In genomic region chr9:50604338-50604737, GRCm38 (mm10) we compare ENCODE assay signal across 9 mouse cellular contexts. TPM values are rescaled to one million over a fixed set of nuclear protein-coding genes. Genes with fewer than 3 reads are reported as not detected.
DNase-seq lines count a peak whose midpoint lies in the region; ATAC-seq and TF ChIP-seq lines count a peak whose summit lies in the region.
"Had no signal": no experiment of that assay in that cellular context is flagged by ENCODE, and none has a peak within 500 bp of the region (broad histone marks: within the 10 kb centered on the region; RNA-seq: fewer than 3 reads in every experiment).

No protein-coding gene starts in this region.

- peak overlapping the region; percentile 89; the same call in 1 of the 2 replicates for H3K27ac ChIP-seq in kidney, embryonic 14.5 days (ENCODE audit: low read depth, low read length)
- H3K27ac ChIP-seq in bone marrow, adult 2 months (ENCODE audit: control insufficient read depth, insufficient read depth, low read depth, low read length, poor library complexity): peak overlapping the region; percentile 85
- peak overlapping the region; percentile 87 for H3K27ac ChIP-seq in hindbrain, postnatal 0 days
- H3K27ac ChIP-seq in midbrain, embryonic 16.5 days (ENCODE audit: low read length): peak overlapping the region; percentile 85

- H3K27me3 ChIP-seq in kidney, embryonic 14.5 days (ENCODE audit: control insufficient read depth, insufficient read depth, low read length): no peaks in the 10 kb centered on the region
- no peaks in the 10 kb centered on the region for H3K27me3 ChIP-seq in hindbrain, postnatal 0 days (ENCODE audit: insufficient read depth, low read length)
- H3K27me3 ChIP-seq in midbrain, embryonic 16.5 days (ENCODE audit: control insufficient read depth, insufficient read depth, low read depth, low read length): no peaks in the 10 kb centered on the region

- DNase-seq in kidney, adult 18-20 months: no peak
- DNase-seq in hindbrain, postnatal 0 days (ENCODE audit: low spot score): peak; percentile 16
- no peak for DNase-seq in cerebellum, adult 9-10 months

- ATAC-seq in kidney, embryonic 14.5 days (ENCODE audit: low FRiP score, low TSS enrichment): no peak; the same call in 1 of the 2 replicates
- no peak for ATAC-seq in hindbrain, postnatal 0 days
- ATAC-seq in midbrain, embryonic 16.5 days: no peak
- ATAC-seq in granulocyte monocyte progenitor cell, adult 5-6 weeks (replicated peaks; ENCODE audit: poor library complexity, severe bottlenecking): no peak
- no peak for ATAC-seq in monocyte, adult 5-6 weeks (replicated peaks; ENCODE audit: insufficient number of reproducible peaks, low FRiP score, low TSS enrichment, poor library complexity, severe bottlenecking)

- 1% methylated on average over 6 of the region's 6 CpGs for WGBS in kidney, embryonic 14.5 days
- 3% methylated on average over 6 of the region's 6 CpGs for WGBS in bone marrow, adult 2 months
- WGBS in hindbrain, postnatal 0 days: 5% methylated on average over 6 of the region's 6 CpGs
- 6% methylated on average over 6 of the region's 6 CpGs for WGBS in midbrain, embryonic 16.5 days

- no peak for TF ChIP-seq POLR2A in bone marrow, adult 2 months (IDR thresholded peaks at IDR 0.05; ENCODE audit: borderline replicate concordance, control insufficient read depth, low read depth, low read length)

- no peak for TF ChIP-seq CTCF in bone marrow, adult 2 months (IDR thresholded peaks at IDR 0.05; ENCODE audit: control insufficient read depth, insufficient read depth, low read length)
- TF ChIP-seq CTCF in hindbrain, postnatal 0 days (IDR thresholded peaks at IDR 0.05; ENCODE audit: low read depth): no peak

- H3K9me3 ChIP-seq in kidney, embryonic 14.5 days (ENCODE audit: control insufficient read depth, low read length): no peaks in the 10 kb centered on the region
- no peaks in the 10 kb centered on the region for H3K9me3 ChIP-seq in hindbrain, postnatal 0 days (ENCODE audit: low read length)
- H3K9me3 ChIP-seq in midbrain, embryonic 16.5 days (replicated peaks; ENCODE audit: control insufficient read depth, low read length, poor library complexity, severe bottlenecking): no peaks in the 10 kb centered on the region

- peak overlapping the region; percentile 77 for H3K4me2 ChIP-seq in kidney, embryonic 14.5 days (replicated peaks; ENCODE audit: low read depth, low read length)
- peak overlapping the region; percentile 86 for H3K4me2 ChIP-seq in hindbrain, postnatal 0 days (ENCODE audit: low read depth, low read length)
- peak overlapping the region; percentile 94 for H3K4me2 ChIP-seq in midbrain, embryonic 16.5 days (ENCODE audit: low read length)

- peak overlapping the region; percentile 86 for H3K9ac ChIP-seq in kidney, embryonic 14.5 days (ENCODE audit: low read depth, low read length)
- H3K9ac ChIP-seq in hindbrain, postnatal 0 days (replicated peaks; ENCODE audit: low read length): peak overlapping the region; percentile 86
- H3K9ac ChIP-seq in midbrain, embryonic 16.5 days (ENCODE audit: low read depth, low read length): peak overlapping the region; percentile 89

- H3K4me3 ChIP-seq in kidney, embryonic 14.5 days (ENCODE audit: low read length): peak overlapping the region; percentile 81
- H3K4me3 ChIP-seq in bone marrow, adult 2 months (replicated peaks; ENCODE audit: control insufficient read depth, low read depth, low read length): peak overlapping the region; percentile 94
- peak overlapping the region; percentile 90 for H3K4me3 ChIP-seq in hindbrain, postnatal 0 days (ENCODE audit: low read length)
- H3K4me3 ChIP-seq in midbrain, embryonic 16.5 days (ENCODE audit: low read depth, low read length): peak overlapping the region; percentile 76

- peaks cover 46% of the 10 kb centered on the region for H3K36me3 ChIP-seq in kidney, embryonic 14.5 days (ENCODE audit: control insufficient read depth, insufficient read depth, low read length)
- peaks cover 17% of the 10 kb centered on the region for H3K36me3 ChIP-seq in hindbrain, postnatal 0 days (ENCODE audit: insufficient read depth, low read length)
- peaks cover 11% of the 10 kb centered on the region for H3K36me3 ChIP-seq in midbrain, embryonic 16.5 days (ENCODE audit: control insufficient read depth, insufficient read depth, low read length)

- H3K4me1 ChIP-seq in kidney, embryonic 14.5 days (ENCODE audit: control insufficient read depth, insufficient read depth, low read length): peaks cover 15% of the 10 kb centered on the region
- H3K4me1 ChIP-seq in bone marrow, adult 2 months (ENCODE audit: control insufficient read depth, insufficient read depth, low read length): peaks cover 6% of the 10 kb centered on the region
- H3K4me1 ChIP-seq in hindbrain, postnatal 0 days (ENCODE audit: insufficient read depth, low read length): peaks cover 17% of the 10 kb centered on the region
- peaks cover 26% of the 10 kb centered on the region for H3K4me1 ChIP-seq in midbrain, embryonic 16.5 days (ENCODE audit: control insufficient read depth, insufficient read depth, low read length)

RNA-seq across cellular contexts. Expression of gene Timm8b, which starts 0.6 kb away (rescaled TPM):
- 301 and 415 TPM in 2 replicates for polyA plus RNA-seq in kidney, embryonic 14.5 days (2014; fragmentation: Nextera tagmentation; extraction: Ambion mirVana)
- polyA plus RNA-seq in bone marrow, adult 2 months (2011; ENCODE audit: insufficient read depth, insufficient read length, low replicate concordance, missing spikeins): 41.7 and 54.8 TPM in 2 replicates
- total RNA-seq in hindbrain, postnatal 0 days (2014; rRNA removed): 131 and 165 TPM in 2 replicates
- polyA plus RNA-seq in hindbrain, postnatal 0 days (2015; fragmentation: Nextera tagmentation; extraction: Ambion mirVana): 442 and 445 TPM in 2 replicates
- 325 and 329 TPM in 2 replicates for polyA plus RNA-seq in midbrain, embryonic 16.5 days (2015; fragmentation: Nextera tagmentation; extraction: Ambion mirVana)
- total RNA-seq in granulocyte monocyte progenitor cell, adult 5-6 weeks (2014; fragmentation: Nextera tagmentation): 134 and 159 TPM in 2 replicates
- total RNA-seq in granulocyte monocyte progenitor cell, adult 5-6 weeks (2017): 238 and 258 TPM in 2 replicates
- total RNA-seq in monocyte, adult 5-6 weeks (2017): 95.8 to 107 TPM (median 98.7 TPM) in 3 replicates

RNA-seq across cellular contexts. Expression of gene Sdhd, which starts 0.7 kb away (rescaled TPM):
- 365 and 387 TPM in 2 replicates for polyA plus RNA-seq in kidney, embryonic 14.5 days (2014; fragmentation: Nextera tagmentation; extraction: Ambion mirVana)
- polyA plus RNA-seq in bone marrow, adult 2 months (2011; ENCODE audit: insufficient read depth, insufficient read length, low replicate concordance, missing spikeins): 63.1 and 65.6 TPM in 2 replicates
- 217 and 251 TPM in 2 replicates for total RNA-seq in hindbrain, postnatal 0 days (2014; rRNA removed)
- polyA plus RNA-seq in hindbrain, postnatal 0 days (2015; fragmentation: Nextera tagmentation; extraction: Ambion mirVana): 355 and 363 TPM in 2 replicates
- polyA plus RNA-seq in midbrain, embryonic 16.5 days (2015; fragmentation: Nextera tagmentation; extraction: Ambion mirVana): 222 and 248 TPM in 2 replicates
- 172 and 230 TPM in 2 replicates for total RNA-seq in granulocyte monocyte progenitor cell, adult 5-6 weeks (2014; fragmentation: Nextera tagmentation)
- 178 and 221 TPM in 2 replicates for total RNA-seq in granulocyte monocyte progenitor cell, adult 5-6 weeks (2017)
- 89.9 to 129 TPM (median 106 TPM) in 3 replicates for total RNA-seq in monocyte, adult 5-6 weeks (2017)

RNA-seq across cellular contexts. Expression of gene Pih1d2, which starts 12.8 kb away (rescaled TPM):
- polyA plus RNA-seq in kidney, embryonic 14.5 days (2014; fragmentation: Nextera tagmentation; extraction: Ambion mirVana): 6.1 and 8.1 TPM in 2 replicates
- polyA plus RNA-seq in bone marrow, adult 2 months (2011; ENCODE audit: insufficient read depth, insufficient read length, low replicate concordance, missing spikeins): 2.5 TPM in 1 of 2 replicates, not detected in the other
- 1.2 and 2.6 TPM in 2 replicates for total RNA-seq in hindbrain, postnatal 0 days (2014; rRNA removed)
- polyA plus RNA-seq in hindbrain, postnatal 0 days (2015; fragmentation: Nextera tagmentation; extraction: Ambion mirVana): 5.5 and 7.7 TPM in 2 replicates
- 5.7 and 5.9 TPM in 2 replicates for polyA plus RNA-seq in midbrain, embryonic 16.5 days (2015; fragmentation: Nextera tagmentation; extraction: Ambion mirVana)
- total RNA-seq in granulocyte monocyte progenitor cell, adult 5-6 weeks (2014; fragmentation: Nextera tagmentation): 0.41 and 1.5 TPM in 2 replicates
- total RNA-seq in granulocyte monocyte progenitor cell, adult 5-6 weeks (2017): 0.41 and 7.5 TPM in 2 replicates
- 2.2 TPM in 1 of 3 replicates, not detected in the others for total RNA-seq in monocyte, adult 5-6 weeks (2017)

RNA-seq across cellular contexts. Expression of gene Nkapd1, which starts 12.9 kb away (rescaled TPM):
- polyA plus RNA-seq in kidney, embryonic 14.5 days (2014; fragmentation: Nextera tagmentation; extraction: Ambion mirVana): 28.4 and 28.5 TPM in 2 replicates
- polyA plus RNA-seq in bone marrow, adult 2 months (2011; ENCODE audit: insufficient read depth, insufficient read length, low replicate concordance, missing spikeins): 6.1 and 13.0 TPM in 2 replicates
- total RNA-seq in hindbrain, postnatal 0 days (2014; rRNA removed): 10.7 and 15.0 TPM in 2 replicates
- polyA plus RNA-seq in hindbrain, postnatal 0 days (2015; fragmentation: Nextera tagmentation; extraction: Ambion mirVana): 20.2 and 21.2 TPM in 2 replicates
- 16.4 and 19.8 TPM in 2 replicates for polyA plus RNA-seq in midbrain, embryonic 16.5 days (2015; fragmentation: Nextera tagmentation; extraction: Ambion mirVana)
- 26.3 and 29.6 TPM in 2 replicates for total RNA-seq in granulocyte monocyte progenitor cell, adult 5-6 weeks (2014; fragmentation: Nextera tagmentation)
- total RNA-seq in granulocyte monocyte progenitor cell, adult 5-6 weeks (2017): 36.4 and 43.9 TPM in 2 replicates
- total RNA-seq in monocyte, adult 5-6 weeks (2017): 22.0 to 44.9 TPM (median 38.8 TPM) in 3 replicates

RNA-seq across cellular contexts. Expression of gene Tex12, which starts 43.2 kb away (rescaled TPM):
- polyA plus RNA-seq in kidney, embryonic 14.5 days (2014; fragmentation: Nextera tagmentation; extraction: Ambion mirVana): not detected in 2 replicates
- not detected in 2 replicates for polyA plus RNA-seq in bone marrow, adult 2 months (2011; ENCODE audit: insufficient read depth, insufficient read length, low replicate concordance, missing spikeins)
- total RNA-seq in hindbrain, postnatal 0 days (2014; rRNA removed): not detected in 2 replicates
- polyA plus RNA-seq in hindbrain, postnatal 0 days (2015; fragmentation: Nextera tagmentation; extraction: Ambion mirVana): 0.21 and 0.34 TPM in 2 replicates
- 0.24 and 0.28 TPM in 2 replicates for polyA plus RNA-seq in midbrain, embryonic 16.5 days (2015; fragmentation: Nextera tagmentation; extraction: Ambion mirVana)
- not detected in 2 replicates for total RNA-seq in granulocyte monocyte progenitor cell, adult 5-6 weeks (2014; fragmentation: Nextera tagmentation)
- total RNA-seq in granulocyte monocyte progenitor cell, adult 5-6 weeks (2017): not detected in 2 replicates
- not detected in 3 replicates for total RNA-seq in monocyte, adult 5-6 weeks (2017)
- polyA plus RNA-seq: large intestine, adult 2 months had no signal
